ENCODE assay signal across 9 mouse cellular contexts in the genomic region with DNA sequence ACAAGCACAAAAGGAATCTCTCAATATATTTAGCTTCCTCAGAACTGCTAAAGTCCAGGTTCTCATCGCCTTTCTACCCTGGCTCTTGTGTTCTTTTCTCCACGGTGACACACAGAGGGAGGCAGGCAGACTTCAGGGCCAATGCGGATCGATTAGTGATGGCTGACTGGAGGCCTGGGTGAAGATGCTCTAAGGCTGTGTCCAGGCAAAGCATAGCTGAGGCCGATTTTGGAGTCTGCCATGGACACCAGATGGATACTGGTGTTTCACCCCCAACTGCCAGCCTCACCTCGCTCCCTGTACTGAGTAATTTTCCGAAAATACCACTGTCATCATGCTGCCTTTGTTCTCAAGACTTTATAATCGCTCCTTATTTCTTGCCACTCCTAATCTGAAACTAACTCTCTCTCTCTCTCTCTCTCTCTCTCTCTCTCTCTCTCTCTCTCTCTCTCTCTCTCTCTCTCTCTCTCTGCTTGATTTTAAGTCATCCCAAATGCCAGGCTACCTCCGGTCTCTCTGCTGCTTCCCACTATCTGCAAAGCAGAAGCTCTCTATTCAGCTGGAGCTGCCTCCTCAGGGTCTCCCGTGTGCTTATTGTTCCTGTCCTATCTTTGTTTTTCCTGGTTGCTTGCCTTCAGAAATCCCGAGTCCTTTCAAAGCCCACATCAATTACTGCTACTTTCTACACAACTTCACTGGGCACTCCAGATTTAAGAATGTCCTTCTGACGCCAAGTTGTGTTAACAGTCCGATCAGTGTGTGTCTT.
DNase-seq lines count a peak whose midpoint lies in the region; ATAC-seq and TF ChIP-seq lines count a peak whose summit lies in the region.
"Had no signal": no experiment of that assay in that cellular context is flagged by ENCODE, and none has a peak within 500 bp of the region (broad histone marks: within the 10 kb centered on the region; RNA-seq: fewer than 3 reads in every experiment).

No protein-coding gene starts in this region.

- no peak overlapping the region for H3K9ac ChIP-seq in hindbrain, embryonic 15.5 days

- H3K36me3 ChIP-seq in hindbrain, embryonic 15.5 days, result no peaks in the 10 kb centered on the region

- peak overlapping the region; percentile 53; the same call in 1 of the 2 replicates for H3K27ac ChIP-seq in left cerebral cortex, adult 2 months
- 0 out of 2 replicates have a peak overlapping the region, but pooled peaks have one; percentile 55 for H3K27ac ChIP-seq in hindbrain, embryonic 15.5 days (replicated peaks)

- no peaks in the 10 kb centered on the region for H3K9me3 ChIP-seq in hindbrain, embryonic 15.5 days

- H3K4me1 ChIP-seq in hindbrain, embryonic 15.5 days (replicated peaks), result peaks cover 4% of the 10 kb centered on the region; the same call in 1 of the 2 replicates

- TF ChIP-seq CTCF in left cerebral cortex, adult 2 months (IDR thresholded peaks at IDR 0.05), result no peak

- intact Hi-C loops in left cerebral cortex, adult 2 months (cut with DNase I), result no loop called here

- peak; percentile 65; the same call in 1 of the 2 replicates for ATAC-seq in hindbrain, embryonic 15.5 days (ENCODE audit: low FRiP score, low read depth)

- DNase-seq in left cerebral cortex, adult 2 months (ENCODE audit: extremely low spot score in 1 of 2, low spot score in 2 of 2), result peak in 1 of 2 experiments; percentile 38
- no peak for DNase-seq in left cerebral cortex, adult 8-10 months (ENCODE audit: low spot score in 2 of 2)
- DNase-seq in cerebellum, postnatal 36 days, result peak; percentile 80
- peak; percentile 79 for DNase-seq in retina, embryonic 14.5 days (ENCODE audit: low spot score)
- DNase-seq in frontal cortex, postnatal 25 days (ENCODE audit: low spot score in 2 of 2), result no peak
- no peak for DNase-seq in thymus, postnatal 4 days
- no peak for DNase-seq in adrenal gland, postnatal 36 days
- DNase-seq: kidney, adult 9 months had no signal

- peak overlapping the region; percentile 17; the same call in 1 of the 2 replicates for H3K4me2 ChIP-seq in hindbrain, embryonic 15.5 days

- no peak overlapping the region for H3K4me3 ChIP-seq in left cerebral cortex, adult 2 months
- H3K4me3 ChIP-seq in hindbrain, embryonic 15.5 days, result no peak overlapping the region

- 17% methylated on average over 13 of the region's 13 CpGs for WGBS in hindbrain, embryonic 15.5 days

- H3K27me3 ChIP-seq in hindbrain, embryonic 15.5 days, result no peaks in the 10 kb centered on the region

Comparison
In these comparisons a context has a peak if more than half of its experiments do, and no peak if none do; other contexts are left out.
1. DNase-seq: peak in cerebellum, postnatal 36 days (2 of 2) and retina, embryonic 14.5 days (single experiment); none in left cerebral cortex, adult 8-10 months (0 of 2), frontal cortex, postnatal 25 days (0 of 2), thymus, postnatal 4 days (single experiment) and adrenal gland, postnatal 36 days (0 of 2).